Mouse (Mus musculus) stomach, embryonic 16.5 days (tissue): ENCODE results near the gene Erbb3. TPM values are rescaled to one million over a fixed set of nuclear protein-coding genes. Genes with fewer than 3 reads are reported as not detected.
"Not testable (repeated sequence)": the region's sequence is repeated elsewhere in the genome, so short reads cannot be mapped to it uniquely, and the experiment has no call there.

Experiments used
- ATAC-seq: fragments of 200-750 bp; cut with Nextera tagmentation; 2 replicates; pipeline ENCODE4 v1.8.0; 2017; ENCODE audit warnings: moderate number of reproducible peaks, moderate TSS enrichment; ENCODE audit not compliant: insufficient read depth, low FRiP score
- H3K27ac ChIP-seq: fragments of 300-500 bp; sonication (generic); 2 replicates; pipeline ENCODE4 v1.5.1; 2014; ENCODE audit warnings: low read length
- H3K27me3 ChIP-seq: fragments of 300-500 bp; sonication (generic); 2 replicates; pipeline ENCODE4 v1.6.1; 2014; ENCODE audit warnings: low read length, control low read depth, mixed read lengths; ENCODE audit not compliant: control insufficient read depth, insufficient read depth
- H3K36me3 ChIP-seq: fragments of 300-500 bp; sonication (generic); 2 replicates; pipeline ENCODE4 v1.6.1; 2014; ENCODE audit warnings: low read length; ENCODE audit not compliant: control insufficient read depth, insufficient read depth
- H3K4me1 ChIP-seq: fragments of 300-500 bp; sonication (generic); 2 replicates; pipeline ENCODE4 v1.6.1; 2014; ENCODE audit warnings: low read length, control low read depth, mixed read lengths; ENCODE audit not compliant: control insufficient read depth, insufficient read depth
- H3K4me2 ChIP-seq: fragments of 300-500 bp; sonication (generic); 2 replicates; pipeline ENCODE4 v1.6.1; 2014; ENCODE audit warnings: low read depth, low read length, mixed read lengths
- H3K4me3 ChIP-seq: fragments of 300-500 bp; sonication (generic); replicated peaks from 2 replicates; pipeline ENCODE4 v1.5.1; 2014; ENCODE audit warnings: mild to moderate bottlenecking, low read length
- H3K9ac ChIP-seq: fragments of 300-500 bp; sonication (generic); 2 replicates; pipeline ENCODE4 v1.6.1; 2014; ENCODE audit warnings: low read length
- H3K9me3 ChIP-seq: fragments of 300-500 bp; sonication (generic); replicated peaks from 2 replicates; pipeline ENCODE4 v1.6.1; 2016; ENCODE audit warnings: low read length, control low read depth; ENCODE audit not compliant: control insufficient read depth
- WGBS: fragments of 180-500 bp; shearing (Covaris S2); extraction: QIAGEN DNeasy Blood & Tissue Kit; methylation state at CpG from one replicate; pipeline ENCODE4 v1.1.7; 2014; 5-methylcytosine and 5-hydroxymethylcytosine counted together
- polyA plus RNA-seq: library from polyadenylated mRNA; unstranded; fragments of >200 nt; fragmentation: Nextera tagmentation; extraction: Ambion mirVana; gene quantifications from 2 replicates; pipeline ENCODE4 v1.2.1, GENCODE M21; 2015

Gene Erbb3
- polyA plus RNA-seq, 1 experiment from 2014 or later, result 32.0 TPM

DNA sequence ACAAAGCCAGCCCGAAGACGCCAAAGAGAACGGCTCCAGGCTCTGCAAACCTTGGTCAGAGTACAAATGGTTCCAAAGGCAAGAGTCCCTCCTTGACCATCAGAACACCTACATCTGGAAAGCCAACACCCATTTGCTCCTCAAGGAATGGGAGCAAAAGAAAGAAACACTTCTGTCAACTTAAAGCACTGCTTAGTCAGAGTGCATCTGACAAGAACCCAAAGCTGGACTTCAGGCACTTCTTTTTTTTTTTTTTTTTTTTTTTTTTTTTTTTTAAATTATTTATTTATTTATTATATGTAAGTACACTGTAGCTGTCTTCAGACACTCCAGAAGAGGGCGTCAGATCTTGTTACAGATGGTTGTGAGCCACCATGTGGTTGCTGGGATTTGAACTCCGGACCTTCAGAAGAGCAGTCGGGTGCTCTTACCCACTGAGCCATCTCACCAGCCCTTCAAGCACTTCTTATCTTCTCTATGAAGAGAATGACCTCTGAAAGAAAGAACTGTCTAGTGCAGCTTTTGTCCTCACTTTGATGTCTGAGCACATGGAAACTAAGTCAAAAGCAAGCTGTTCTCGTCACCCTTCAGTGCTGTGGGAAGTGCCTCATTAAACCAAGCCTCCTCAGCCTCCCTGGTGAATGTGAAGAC lies 26.5 kb upstream of the Erbb3 start:
- H3K27me3 ChIP-seq, H3K4me2 ChIP-seq, H3K36me3 ChIP-seq, H3K27ac ChIP-seq, ATAC-seq, H3K9me3 ChIP-seq, H3K4me3 ChIP-seq, H3K4me1 ChIP-seq, H3K9ac ChIP-seq: not testable (repeated sequence)
- WGBS, result 80% methylated on average over 6 of the region's 7 CpGs

DNA sequence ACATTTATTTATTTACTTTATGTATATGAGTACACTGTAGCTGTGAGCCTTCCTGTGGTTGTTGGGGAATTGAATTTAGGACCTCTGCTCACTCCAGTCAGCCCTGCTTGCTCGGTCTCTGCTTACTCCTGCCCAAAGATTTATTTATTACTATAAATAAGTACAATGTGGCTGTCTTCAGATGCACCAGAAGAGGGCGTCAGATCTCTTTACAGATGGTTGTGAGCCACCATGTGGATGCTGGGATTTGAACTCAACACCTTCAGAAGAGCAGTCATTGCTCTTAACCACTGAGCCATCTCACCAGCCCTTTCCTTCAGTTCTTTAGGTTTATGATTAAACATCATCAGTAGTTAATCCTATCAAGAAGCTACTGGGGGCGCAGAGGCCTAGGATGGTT lies 25.5 kb upstream of the Erbb3 start:
- H3K4me3 ChIP-seq, result no peak overlapping the region
- no peak for ATAC-seq
- no peak overlapping the region for H3K27ac ChIP-seq
- H3K4me1 ChIP-seq, result no peaks in the 10 kb centered on the region
- H3K27me3 ChIP-seq, result no peaks in the 10 kb centered on the region
- no peak overlapping the region for H3K4me2 ChIP-seq
- H3K9me3 ChIP-seq, result no peaks in the 10 kb centered on the region
- H3K9ac ChIP-seq, result no peak overlapping the region
- WGBS, result 55% methylated on average over 3 of the region's 3 CpGs
- no peaks in the 10 kb centered on the region for H3K36me3 ChIP-seq

DNA sequence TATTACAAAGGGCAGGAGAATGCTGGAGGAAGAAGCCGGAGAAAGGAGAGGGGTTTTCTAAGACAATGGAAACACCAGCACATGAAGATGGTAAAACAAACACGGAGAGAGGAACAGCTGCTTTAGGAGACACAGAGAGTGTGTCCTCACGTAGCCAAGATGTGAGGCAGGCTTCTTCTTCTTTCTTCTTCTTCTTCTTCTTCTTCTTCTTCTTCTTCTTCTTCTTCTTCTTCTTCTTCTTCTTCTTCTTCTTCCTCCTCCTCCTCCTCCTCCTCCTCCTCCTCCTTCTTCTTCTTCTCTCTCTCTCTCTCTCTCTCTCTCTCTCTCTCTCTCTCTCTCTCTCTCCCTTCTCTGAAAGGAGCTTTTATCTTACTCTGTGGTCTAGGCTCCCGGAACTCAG lies 24.4 kb upstream of the Erbb3 start:
- not testable (repeated sequence) for H3K9ac ChIP-seq, H3K4me3 ChIP-seq, H3K9me3 ChIP-seq, H3K4me1 ChIP-seq, H3K27ac ChIP-seq, ATAC-seq, H3K27me3 ChIP-seq, H3K4me2 ChIP-seq, H3K36me3 ChIP-seq
- WGBS, result 53% methylated on average over 4 of the region's 4 CpGs

DNA sequence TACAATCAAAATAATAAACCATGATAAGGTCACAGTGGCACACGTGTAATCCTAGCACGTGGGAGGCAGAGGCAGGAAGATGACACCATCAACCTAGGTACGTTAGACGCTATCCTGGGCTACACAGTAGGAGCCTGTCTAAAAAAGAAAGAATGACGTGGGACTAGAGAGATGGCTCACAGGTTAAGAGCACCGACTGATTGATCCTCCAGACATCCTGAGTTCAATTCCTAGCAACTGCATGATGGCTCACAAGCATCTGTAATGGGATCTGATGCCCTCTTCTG lies 23.6 kb upstream of the Erbb3 start:
- H3K4me2 ChIP-seq, result no peak overlapping the region

DNA sequence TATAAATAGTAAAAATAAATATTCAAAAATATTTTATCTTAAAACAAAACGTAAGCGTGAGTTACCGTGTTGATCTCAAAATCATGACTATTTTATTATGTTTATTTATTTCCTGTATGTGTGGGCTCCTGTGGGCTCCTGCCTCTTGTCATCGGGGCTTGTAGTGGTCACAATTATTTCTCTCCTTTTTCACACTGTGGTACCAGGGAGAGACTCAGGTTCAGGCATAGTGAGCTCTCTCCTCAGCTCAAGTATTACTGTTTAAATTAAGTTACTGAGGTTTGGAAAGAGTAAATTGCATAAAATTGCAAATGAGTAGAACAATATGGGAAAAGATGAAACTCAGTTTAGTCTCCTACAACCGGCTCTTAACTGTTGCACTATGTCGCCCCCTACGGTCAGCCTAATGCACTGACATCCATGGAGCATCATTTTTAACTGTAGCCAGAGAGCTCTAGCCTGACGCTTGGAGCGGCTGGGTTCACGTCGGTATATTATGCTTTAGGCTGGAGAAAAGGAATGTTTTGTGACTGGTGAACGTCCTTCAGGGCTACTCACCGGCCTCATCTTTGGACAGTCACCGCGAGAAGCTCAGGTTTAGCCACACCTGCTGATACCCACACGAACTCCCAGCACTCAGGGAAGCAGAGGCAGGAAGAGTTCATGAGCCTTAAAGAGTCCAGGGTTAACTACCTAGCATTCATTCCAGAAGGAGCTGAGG lies 23.1 kb upstream of the Erbb3 start:
- no peaks in the 10 kb centered on the region for H3K27me3 ChIP-seq
- H3K9ac ChIP-seq, result 0 out of 2 replicates have a peak overlapping the region, but pooled peaks have one; percentile 25
- H3K4me2 ChIP-seq, result peak overlapping the region; percentile 39
- no peak overlapping the region for H3K4me3 ChIP-seq
- 15% methylated on average over 16 of the region's 16 CpGs for WGBS
- ATAC-seq, result peak; percentile 21; the same call in 1 of the 2 replicates
- H3K4me1 ChIP-seq, result no peaks in the 10 kb centered on the region
- no peaks in the 10 kb centered on the region for H3K36me3 ChIP-seq
- no peaks in the 10 kb centered on the region for H3K9me3 ChIP-seq
- H3K27ac ChIP-seq, result no peak overlapping the region

More for the DNA sequence above, 23.6 kb upstream of the Erbb3 start:
- Histone ChIP-seq H3K36me3 (no peaks in the 10 kb centered on the region), H3K9me3 (no peaks in the 10 kb centered on the region), H3K4me1 (no peaks in the 10 kb centered on the region), H3K4me3 (no peak overlapping the region), H3K27ac (no peak overlapping the region), H3K27me3 (no peaks in the 10 kb centered on the region), H3K9ac (no peak overlapping the region)
- 41% methylated on average over 6 of the region's 6 CpGs for WGBS
- ATAC-seq, result no peak; the same call in 1 of the 2 replicates

DNA sequence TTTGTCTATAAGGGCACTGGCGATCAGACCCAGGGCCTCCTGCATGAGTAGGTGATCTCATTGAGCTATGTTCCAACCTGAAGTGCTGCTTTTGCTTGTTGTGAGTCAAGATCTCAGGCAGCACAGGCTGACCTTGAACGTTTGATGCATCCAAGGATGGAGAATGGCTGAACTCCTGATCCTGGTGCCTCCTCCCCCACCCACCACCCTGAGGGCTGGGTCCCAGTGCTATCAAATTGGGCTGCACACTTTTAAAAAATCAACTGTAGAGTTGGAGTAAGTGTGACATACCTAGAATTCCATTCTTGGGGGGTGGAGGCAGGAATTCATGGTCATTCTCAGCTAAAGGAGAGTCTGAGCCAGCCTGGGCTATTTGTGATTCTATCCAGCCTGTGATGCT lies 17.0 kb upstream of the Erbb3 start:
- ATAC-seq, result no peak
- Histone ChIP-seq H3K9ac (no peak overlapping the region), H3K36me3 (no peaks in the 10 kb centered on the region), H3K4me1 (no peaks in the 10 kb centered on the region), H3K9me3 (no peaks in the 10 kb centered on the region), H3K27ac (no peak overlapping the region), H3K4me2 (no peak overlapping the region), H3K27me3 (no peaks in the 10 kb centered on the region), H3K4me3 (no peak overlapping the region)
- 45% methylated on average over 2 of the region's 2 CpGs for WGBS

DNA sequence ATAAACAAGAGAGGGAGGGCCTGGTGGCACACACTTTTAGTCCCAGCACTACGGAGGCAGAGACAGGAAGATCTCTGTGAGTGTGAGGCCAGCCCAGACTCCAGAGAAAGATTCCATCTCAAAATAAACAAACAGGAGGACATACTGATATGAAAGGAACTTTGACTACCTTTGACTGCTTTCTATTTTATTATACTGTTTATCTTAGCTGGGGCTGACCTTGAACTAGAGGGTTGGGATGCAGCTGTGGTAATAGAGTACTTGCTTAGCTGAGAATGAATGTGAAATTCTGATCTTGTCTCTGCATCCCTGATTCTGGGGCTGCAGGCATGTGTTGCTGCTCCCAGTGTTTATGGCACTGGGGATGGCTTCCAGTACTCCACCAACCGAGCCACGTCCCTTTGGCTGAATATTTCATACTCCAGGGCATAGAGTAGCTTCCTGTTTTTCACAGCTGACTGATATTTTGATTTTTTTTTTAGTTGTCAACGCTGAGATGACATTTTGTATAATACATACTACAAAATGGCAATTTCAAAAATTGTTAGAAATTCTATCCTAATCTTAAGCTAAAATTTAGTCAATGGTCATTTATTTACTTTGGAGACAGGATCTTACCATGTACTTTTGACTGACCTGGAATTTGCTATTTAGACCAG lies 13.1 kb upstream of the Erbb3 start:
- H3K4me1 ChIP-seq, result no peaks in the 10 kb centered on the region
- H3K27ac ChIP-seq, result no peak overlapping the region
- no peak for ATAC-seq
- H3K36me3 ChIP-seq, result no peaks in the 10 kb centered on the region
- no peaks in the 10 kb centered on the region for H3K27me3 ChIP-seq
- no peak overlapping the region for H3K9ac ChIP-seq
- H3K9me3 ChIP-seq, result no peaks in the 10 kb centered on the region
- WGBS, result 75% methylated on average over 4 of the region's 4 CpGs
- H3K4me3 ChIP-seq, result no peak overlapping the region
- H3K4me2 ChIP-seq, result no peak overlapping the region

DNA sequence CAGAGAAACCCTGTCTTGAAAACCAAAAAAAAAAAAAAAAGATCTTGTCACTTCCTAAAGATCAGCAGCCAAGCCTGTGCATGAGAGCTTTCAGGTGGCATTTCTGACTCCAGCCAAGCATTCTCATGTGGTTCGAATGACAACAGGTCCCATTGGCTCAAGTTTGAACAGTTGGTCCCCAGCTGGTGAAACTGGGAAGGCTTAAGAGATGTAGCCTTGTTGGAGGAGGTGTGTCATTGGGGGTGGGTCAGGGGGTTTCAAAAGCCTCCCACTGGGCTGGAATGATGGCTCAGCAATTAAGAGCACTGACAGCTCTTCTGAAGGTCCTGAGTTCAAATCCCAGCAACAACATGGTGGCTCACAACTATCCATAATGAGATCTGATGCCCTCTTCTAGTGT lies 12.0 kb upstream of the Erbb3 start:
- 78% methylated on average over 1 of the region's 1 CpGs for WGBS
- no peak for ATAC-seq

DNA sequence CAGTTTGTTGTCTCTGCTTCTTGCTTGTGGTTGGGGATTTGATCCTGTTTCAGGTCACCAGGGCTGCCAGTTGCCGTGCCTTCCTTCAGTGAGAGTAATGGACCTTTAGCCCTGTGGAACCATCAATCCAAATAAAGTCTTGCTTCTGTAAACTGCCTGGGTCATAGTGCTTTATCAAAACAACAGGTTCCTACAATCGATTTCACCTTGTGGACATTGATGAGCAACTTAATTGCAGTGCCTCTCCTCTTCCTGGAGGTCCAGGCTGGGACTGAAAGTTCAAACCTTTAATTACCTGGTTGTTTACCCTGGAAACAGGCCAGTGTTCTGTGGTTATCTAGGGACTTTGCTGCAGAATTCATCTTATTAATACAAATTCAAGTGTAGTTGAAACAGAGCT lies 9.0 kb upstream of the Erbb3 start:
- no peak for ATAC-seq
- Histone ChIP-seq H3K4me3 (no peak overlapping the region), H3K36me3 (no peaks in the 10 kb centered on the region), H3K4me1 (no peaks in the 10 kb centered on the region), H3K4me2 (no peak overlapping the region), H3K9me3 (no peaks in the 10 kb centered on the region), H3K27me3 (no peaks in the 10 kb centered on the region), H3K9ac (no peak overlapping the region), H3K27ac (no peak overlapping the region)
- 23% methylated on average over 2 of the region's 2 CpGs for WGBS

More for the DNA sequence above, 12.0 kb upstream of the Erbb3 start:
- H3K27ac ChIP-seq, result no peak overlapping the region
- H3K4me1 ChIP-seq, result no peaks in the 10 kb centered on the region
- no peak overlapping the region for H3K9ac ChIP-seq
- H3K4me2 ChIP-seq, result no peak overlapping the region
- H3K36me3 ChIP-seq, result no peaks in the 10 kb centered on the region
- H3K9me3 ChIP-seq, result no peaks in the 10 kb centered on the region
- no peak overlapping the region for H3K4me3 ChIP-seq
- H3K27me3 ChIP-seq, result no peaks in the 10 kb centered on the region
